In genomic region chr2:38338990-38339909, GRCm38 (mm10) we compare ENCODE assay signal across 8 mouse cellular contexts. TPM values are rescaled to one million over a fixed set of nuclear protein-coding genes. Genes with fewer than 3 reads are reported as not detected.
A peak's percentile ranks its signal among the peaks of the same experiment; 100 is the strongest.
DNase-seq lines count a peak whose midpoint lies in the region; ATAC-seq lines count a peak whose summit lies in the region.

Gene Lhx2, plus strand, starts transcription at chr2:38339281.

- H3K27ac ChIP-seq in kidney, embryonic 16.5 days (ENCODE audit: low read length), result no peak within 1 kb of the TSS
- H3K27ac ChIP-seq in forebrain, embryonic 12.5 days, result peak within 1 kb of the TSS; percentile 97
- peak within 1 kb of the TSS; percentile 96 for H3K27ac ChIP-seq in midbrain, embryonic 13.5 days

- WGBS in kidney, embryonic 16.5 days, result under 1% methylated on average over 45 of the region's 92 CpGs
- WGBS in forebrain, embryonic 12.5 days, result under 1% methylated on average over 76 of the region's 92 CpGs
- under 1% methylated on average over 79 of the region's 92 CpGs for WGBS in midbrain, embryonic 13.5 days

- H3K4me2 ChIP-seq in kidney, embryonic 16.5 days (replicated peaks; ENCODE audit: low read depth, low read length), result peak within 1 kb of the TSS; percentile 80
- H3K4me2 ChIP-seq in forebrain, embryonic 12.5 days, result peak within 1 kb of the TSS; percentile 77
- peak within 1 kb of the TSS; percentile 68 for H3K4me2 ChIP-seq in midbrain, embryonic 13.5 days (replicated peaks)

- H3K4me1 ChIP-seq in kidney, embryonic 16.5 days (ENCODE audit: insufficient read depth, low read length), result peaks cover 15% of the 10 kb centered on the region
- H3K4me1 ChIP-seq in forebrain, embryonic 12.5 days, result peaks cover 45% of the 10 kb centered on the region
- peaks cover 50% of the 10 kb centered on the region for H3K4me1 ChIP-seq in midbrain, embryonic 13.5 days (replicated peaks)

- peak; percentile 67 for ATAC-seq in kidney, embryonic 16.5 days (ENCODE audit: low FRiP score, low TSS enrichment)
- peak; percentile 61 for ATAC-seq in forebrain, embryonic 12.5 days (ENCODE audit: low FRiP score)
- ATAC-seq in midbrain, embryonic 13.5 days, result peak; percentile 74

- peak within 1 kb of the TSS; percentile 49 for H3K4me3 ChIP-seq in kidney, embryonic 16.5 days (ENCODE audit: low read length)
- H3K4me3 ChIP-seq in forebrain, embryonic 12.5 days (replicated peaks), result peak within 1 kb of the TSS; percentile 63
- peak within 1 kb of the TSS; percentile 63 for H3K4me3 ChIP-seq in midbrain, embryonic 13.5 days (replicated peaks)

- H3K9me3 ChIP-seq in kidney, embryonic 16.5 days (ENCODE audit: low read length), result no peaks in the 10 kb centered on the region
- no peaks in the 10 kb centered on the region for H3K9me3 ChIP-seq in forebrain, embryonic 12.5 days
- no peaks in the 10 kb centered on the region for H3K9me3 ChIP-seq in midbrain, embryonic 13.5 days

- no peaks in the 10 kb centered on the region for H3K36me3 ChIP-seq in kidney, embryonic 16.5 days (ENCODE audit: insufficient read depth, low read length)
- H3K36me3 ChIP-seq in forebrain, embryonic 12.5 days (replicated peaks), result no peaks in the 10 kb centered on the region
- H3K36me3 ChIP-seq in midbrain, embryonic 13.5 days, result no peaks in the 10 kb centered on the region

- peak within 1 kb of the TSS; percentile 45; the same call in 1 of the 2 replicates for H3K9ac ChIP-seq in kidney, embryonic 16.5 days (replicated peaks; ENCODE audit: low read length)
- peak within 1 kb of the TSS; percentile 99 for H3K9ac ChIP-seq in forebrain, embryonic 12.5 days
- H3K9ac ChIP-seq in midbrain, embryonic 13.5 days (replicated peaks), result peak within 1 kb of the TSS; percentile 93

- DNase-seq in kidney, postnatal 36 days, result no peak
- peak; percentile 33 for DNase-seq in R1 (ENCODE audit: low read depth, low spot score)
- DNase-seq in kidney, postnatal 14 days, result peak; percentile 22
- DNase-seq in adipocyte (ENCODE audit: low spot score), result no peak
- no peak for DNase-seq in lung, adult 18-20 months

- H3K27me3 ChIP-seq in kidney, embryonic 16.5 days (ENCODE audit: insufficient read depth, low read length), result peaks cover 94% of the 10 kb centered on the region
- peaks cover 76% of the 10 kb centered on the region for H3K27me3 ChIP-seq in forebrain, embryonic 12.5 days
- H3K27me3 ChIP-seq in midbrain, embryonic 13.5 days, result peaks cover 92% of the 10 kb centered on the region

RNA-seq across cellular contexts. Expression of gene Lhx2, which starts in this region (rescaled TPM):
- polyA plus RNA-seq in kidney, embryonic 16.5 days (2015; fragmentation: Nextera tagmentation; extraction: Ambion mirVana), result 0.16 TPM in 1 of 2 replicates, not detected in the other
- polyA plus RNA-seq in forebrain, embryonic 12.5 days (2016; fragmentation: Nextera tagmentation; extraction: Ambion mirVana), result 196 and 224 TPM in 2 replicates
- 89.3 and 97.3 TPM in 2 replicates for polyA plus RNA-seq in midbrain, embryonic 13.5 days (2015; fragmentation: Nextera tagmentation; extraction: Ambion mirVana)

Comparison
In these comparisons a context has a peak if more than half of its experiments do, and no peak if none do; other contexts are left out.
1. RNA of gene Lhx2 (polyA plus RNA-seq): 196 to 224 TPM in forebrain, embryonic 12.5 days and 89.3 to 97.3 TPM in midbrain, embryonic 13.5 days; 0.16 TPM in kidney, embryonic 16.5 days; every median in the first group is over 10 times any median in the second.
2. DNase-seq: peak in R1 (single experiment) and kidney, postnatal 14 days (single experiment); none in kidney, postnatal 36 days (0 of 2), adipocyte (single experiment) and lung, adult 18-20 months (0 of 2).
3. Peak in ATAC-seq, H3K4me3 ChIP-seq, H3K9ac ChIP-seq and H3K4me2 ChIP-seq in kidney, embryonic 16.5 days; RNA of the gene not detected or under 1 TPM.
4. H3K9ac ChIP-seq: peak in every context shown above with its lines; median percentile 99 in forebrain, embryonic 12.5 days; 93 in midbrain, embryonic 13.5 days; 45 in kidney, embryonic 16.5 days.
5. Peak in every context shown above with its lines, with median percentiles within 50 percentile points of each other: ATAC-seq, H3K4me2 ChIP-seq and H3K4me3 ChIP-seq.